Mouse (Mus musculus): ENCODE results near the gene Psma1. TPM values are rescaled to one million over a fixed set of nuclear protein-coding genes. Genes with fewer than 3 reads are reported as not detected.

Gene Psma1
- polyA plus RNA-seq, 1 experiment from 2014 or later: 482 TPM

- peak within 1 kb of the TSS; percentile 48; the same call in 1 of the 2 replicates for H3K27ac ChIP-seq
- H3K4me1 ChIP-seq: peaks cover 4% of the 10 kb centered on the region
- peak; percentile 99 for ATAC-seq
- H3K4me2 ChIP-seq: peak within 1 kb of the TSS; percentile 76
- H3K4me3 ChIP-seq: peak within 1 kb of the TSS; percentile 98
- H3K27me3 ChIP-seq: no peaks in the 10 kb centered on the region
- 2% methylated on average over 66 of the region's 75 CpGs for WGBS
- H3K9me3 ChIP-seq (replicated peaks): no peaks in the 10 kb centered on the region
- peaks cover 29% of the 10 kb centered on the region for H3K36me3 ChIP-seq (ENCODE audit: poor library complexity, severe bottlenecking)
- peak within 1 kb of the TSS; percentile 94 for H3K9ac ChIP-seq
Measured at GRCm38 (mm10) chr7:114253885-114254833, 21.8 kb downstream of the Psma1 start, which contains the start of gene Copb1. Copb1 (minus strand) TSS chr7:114254711.

- 97% methylated on average over 3 of the region's 3 CpGs for WGBS
Measured at GRCm38 (mm10) chr7:114251684-114252083, 24.2 kb downstream of the Psma1 start.

GRCm38 (mm10) chr7:114233980-114234379 is 41.9 kb downstream of the Psma1 start:
- H3K36me3 ChIP-seq (ENCODE audit: poor library complexity, severe bottlenecking): peaks cover 67% of the 10 kb centered on the region
- no peak overlapping the region for H3K9ac ChIP-seq
- H3K27ac ChIP-seq: no peak overlapping the region
- 82% methylated on average over 7 of the region's 7 CpGs for WGBS
- no peaks in the 10 kb centered on the region for H3K27me3 ChIP-seq
- H3K4me2 ChIP-seq: no peak overlapping the region
- H3K9me3 ChIP-seq (replicated peaks): no peaks in the 10 kb centered on the region
- H3K4me3 ChIP-seq: no peak overlapping the region
- ATAC-seq: no peak
- H3K4me1 ChIP-seq: no peaks in the 10 kb centered on the region

More at GRCm38 (mm10) chr7:114251684-114252083, 24.2 kb downstream of the Psma1 start:
- H3K27me3 ChIP-seq: no peaks in the 10 kb centered on the region
- no peaks in the 10 kb centered on the region for H3K9me3 ChIP-seq (replicated peaks)
- no peak overlapping the region for H3K27ac ChIP-seq
- H3K36me3 ChIP-seq (ENCODE audit: poor library complexity, severe bottlenecking): peaks cover 47% of the 10 kb centered on the region
- H3K4me3 ChIP-seq: no peak overlapping the region
- peaks cover 4% of the 10 kb centered on the region for H3K4me1 ChIP-seq
- ATAC-seq: no peak
- no peak overlapping the region for H3K4me2 ChIP-seq
- no peak overlapping the region for H3K9ac ChIP-seq

GRCm38 (mm10) chr7:114232982-114233381 is 42.9 kb downstream of the Psma1 start:
- ATAC-seq: no peak
- H3K9me3 ChIP-seq (replicated peaks): no peaks in the 10 kb centered on the region
- WGBS: 94% methylated on average over 7 of the region's 7 CpGs
- no peaks in the 10 kb centered on the region for H3K4me1 ChIP-seq
- H3K4me2 ChIP-seq: no peak overlapping the region
- H3K27ac ChIP-seq: no peak overlapping the region
- H3K36me3 ChIP-seq (ENCODE audit: poor library complexity, severe bottlenecking): peaks cover 68% of the 10 kb centered on the region
- H3K27me3 ChIP-seq: no peaks in the 10 kb centered on the region
- H3K9ac ChIP-seq: no peak overlapping the region
- H3K4me3 ChIP-seq: no peak overlapping the region

GRCm38 (mm10) chr7:114231857-114232256 is 44.1 kb downstream of the Psma1 start:
- Histone ChIP-seq H3K4me3 (no peak overlapping the region), H3K27me3 (no peaks in the 10 kb centered on the region), H3K27ac (no peak overlapping the region), H3K9me3 (replicated peaks) (no peaks in the 10 kb centered on the region), H3K4me1 (no peaks in the 10 kb centered on the region), H3K4me2 (no peak overlapping the region), H3K9ac (no peak overlapping the region), H3K36me3 (ENCODE audit: poor library complexity, severe bottlenecking) (peaks cover 67% of the 10 kb centered on the region)
- ATAC-seq: no peak
- 92% methylated on average over 3 of the region's 3 CpGs for WGBS

GRCm38 (mm10) chr7:114226521-114226920 is 49.4 kb downstream of the Psma1 start:
- no peak overlapping the region for H3K4me2 ChIP-seq
- no peak overlapping the region for H3K27ac ChIP-seq
- no peak overlapping the region for H3K9ac ChIP-seq
- no peaks in the 10 kb centered on the region for H3K27me3 ChIP-seq
- no peaks in the 10 kb centered on the region for H3K9me3 ChIP-seq (replicated peaks)
- no peak for ATAC-seq
- H3K4me3 ChIP-seq: no peak overlapping the region
- H3K36me3 ChIP-seq (ENCODE audit: poor library complexity, severe bottlenecking): peaks cover 59% of the 10 kb centered on the region
- no peaks in the 10 kb centered on the region for H3K4me1 ChIP-seq
- 88% methylated on average over 1 of the region's 1 CpGs for WGBS

- no peaks in the 10 kb centered on the region for H3K9me3 ChIP-seq (replicated peaks)
- H3K4me2 ChIP-seq: no peak overlapping the region
- H3K27me3 ChIP-seq: no peaks in the 10 kb centered on the region
- ATAC-seq: no peak
- H3K27ac ChIP-seq: no peak overlapping the region
- WGBS: 90% methylated on average over 4 of the region's 4 CpGs
- no peak overlapping the region for H3K4me3 ChIP-seq
- H3K9ac ChIP-seq: no peak overlapping the region
- H3K36me3 ChIP-seq (ENCODE audit: poor library complexity, severe bottlenecking): peaks cover 57% of the 10 kb centered on the region
- H3K4me1 ChIP-seq: no peaks in the 10 kb centered on the region
Measured at GRCm38 (mm10) chr7:114220433-114220832, 55.5 kb downstream of the Psma1 start.

- H3K27ac ChIP-seq: no peak overlapping the region
- no peaks in the 10 kb centered on the region for H3K4me1 ChIP-seq
- WGBS: 90% methylated on average over 2 of the region's 2 CpGs
- no peaks in the 10 kb centered on the region for H3K27me3 ChIP-seq
- no peaks in the 10 kb centered on the region for H3K9me3 ChIP-seq (replicated peaks)
- H3K9ac ChIP-seq: no peak overlapping the region
- H3K4me3 ChIP-seq: no peak overlapping the region
- peaks cover 64% of the 10 kb centered on the region for H3K36me3 ChIP-seq (ENCODE audit: poor library complexity, severe bottlenecking)
- no peak overlapping the region for H3K4me2 ChIP-seq
- no peak for ATAC-seq
Measured at GRCm38 (mm10) chr7:114216908-114217307, 59.0 kb downstream of the Psma1 start.

Other genes with a start within 250 kb of the Psma1 start
- gene Rras2, start 158.3 kb downstream of the Psma1 start, polyA plus RNA-seq (2015; fragmentation: Nextera tagmentation; extraction: Ambion mirVana): 18.9 and 20.3 TPM in 2 replicates
- 84.1 and 94.3 TPM in 2 replicates for gene Copb1, start 21.4 kb downstream of the Psma1 start, polyA plus RNA-seq (2015; fragmentation: Nextera tagmentation; extraction: Ambion mirVana)
- gene Pde3b, start 139.2 kb upstream of the Psma1 start, polyA plus RNA-seq (2015; fragmentation: Nextera tagmentation; extraction: Ambion mirVana): 4.9 TPM in 2 replicates

Data from forebrain, embryonic 13.5 days (tissue).